Comparison of ENCODE assay signal across 15 mouse cellular contexts in genomic region chr15:60832586-60832985, GRCm38 (mm10). TPM values are rescaled to one million over a fixed set of nuclear protein-coding genes. Genes with fewer than 3 reads are reported as not detected.
DNase-seq lines count a peak whose midpoint lies in the region; ATAC-seq and TF ChIP-seq lines count a peak whose summit lies in the region.
"Had no signal": no experiment of that assay in that cellular context is flagged by ENCODE, and none has a peak within 500 bp of the region (broad histone marks: within the 10 kb centered on the region; RNA-seq: fewer than 3 reads in every experiment).

No protein-coding gene starts in this region.

- H3K9ac ChIP-seq in midbrain, postnatal 0 days (replicated peaks; ENCODE audit: low read length, poor library complexity, severe bottlenecking) = no peak overlapping the region
- no peak overlapping the region for H3K9ac ChIP-seq in midbrain, embryonic 15.5 days
- no peak overlapping the region for H3K9ac ChIP-seq in forebrain, postnatal 0 days
- H3K9ac ChIP-seq: embryonic facial prominence, embryonic 13.5 days; limb, embryonic 15.5 days had no signal

- H3K27me3 ChIP-seq in midbrain, postnatal 0 days (ENCODE audit: insufficient read depth, low read length) = no peaks in the 10 kb centered on the region
- H3K27me3 ChIP-seq in midbrain, embryonic 15.5 days (replicated peaks) = no peaks in the 10 kb centered on the region
- H3K27me3 ChIP-seq in forebrain, postnatal 0 days (ENCODE audit: insufficient read depth, low read length) = no peaks in the 10 kb centered on the region
- H3K27me3 ChIP-seq: embryonic facial prominence, embryonic 13.5 days; limb, embryonic 15.5 days had no signal

- no peaks in the 10 kb centered on the region for H3K4me1 ChIP-seq in midbrain, postnatal 0 days (ENCODE audit: insufficient read depth, low read length)
- H3K4me1 ChIP-seq in midbrain, embryonic 15.5 days = no peaks in the 10 kb centered on the region
- no peaks in the 10 kb centered on the region for H3K4me1 ChIP-seq in forebrain, postnatal 0 days (ENCODE audit: insufficient read depth)
- H3K4me1 ChIP-seq: limb, embryonic 15.5 days had no signal

- TF ChIP-seq CTCF in midbrain, postnatal 0 days (IDR thresholded peaks at IDR 0.05) = peak; percentile 27
- no peak for TF ChIP-seq CTCF in forebrain, postnatal 0 days (IDR thresholded peaks at IDR 0.05; ENCODE audit: low read depth)

- no peak overlapping the region for H3K4me3 ChIP-seq in midbrain, postnatal 0 days (ENCODE audit: low read depth, low read length)
- no peak overlapping the region for H3K4me3 ChIP-seq in midbrain, embryonic 15.5 days
- no peak overlapping the region for H3K4me3 ChIP-seq in forebrain, postnatal 0 days (ENCODE audit: low read depth, low read length)
- H3K4me3 ChIP-seq: embryonic facial prominence, embryonic 13.5 days; forebrain, embryonic 10.5 days; limb, embryonic 15.5 days had no signal

- H3K9me3 ChIP-seq in midbrain, postnatal 0 days (ENCODE audit: low read length) = no peaks in the 10 kb centered on the region
- no peaks in the 10 kb centered on the region for H3K9me3 ChIP-seq in midbrain, embryonic 15.5 days
- no peaks in the 10 kb centered on the region for H3K9me3 ChIP-seq in forebrain, postnatal 0 days (ENCODE audit: low read length)
- H3K9me3 ChIP-seq: embryonic facial prominence, embryonic 13.5 days; forebrain, embryonic 10.5 days; G1E; limb, embryonic 15.5 days had no signal

- H3K36me3 ChIP-seq in midbrain, postnatal 0 days (ENCODE audit: insufficient read depth, low read length) = no peaks in the 10 kb centered on the region
- no peaks in the 10 kb centered on the region for H3K36me3 ChIP-seq in midbrain, embryonic 15.5 days (replicated peaks)
- H3K36me3 ChIP-seq in forebrain, postnatal 0 days (ENCODE audit: insufficient read depth) = no peaks in the 10 kb centered on the region
- H3K36me3 ChIP-seq: embryonic facial prominence, embryonic 13.5 days; forebrain, embryonic 10.5 days; G1E; limb, embryonic 15.5 days had no signal

- no peak overlapping the region for H3K27ac ChIP-seq in midbrain, postnatal 0 days (ENCODE audit: low read depth, low read length)
- H3K27ac ChIP-seq in midbrain, embryonic 15.5 days = no peak overlapping the region
- H3K27ac ChIP-seq in forebrain, postnatal 0 days (ENCODE audit: low read depth, low read length) = no peak overlapping the region
- H3K27ac ChIP-seq: embryonic facial prominence, embryonic 13.5 days; forebrain, embryonic 10.5 days; limb, embryonic 15.5 days had no signal

- H3K4me2 ChIP-seq in midbrain, postnatal 0 days (ENCODE audit: low read depth, low read length, poor library complexity, severe bottlenecking) = no peak overlapping the region
- H3K4me2 ChIP-seq in midbrain, embryonic 15.5 days = no peak overlapping the region
- no peak overlapping the region for H3K4me2 ChIP-seq in forebrain, postnatal 0 days (ENCODE audit: low read depth)
- H3K4me2 ChIP-seq: embryonic facial prominence, embryonic 13.5 days; heart, embryonic 11.5 days; limb, embryonic 15.5 days had no signal

- no peak for ATAC-seq in CD4-positive, CD25-positive, alpha-beta regulatory T cell, adult 4 months
- no peak for ATAC-seq in midbrain, postnatal 0 days (ENCODE audit: low FRiP score)
- no peak for ATAC-seq in midbrain, embryonic 15.5 days (replicated peaks)
- no peak for ATAC-seq in forebrain, postnatal 0 days

- peak; percentile 47 for DNase-seq in CD4-positive, CD25-positive, alpha-beta regulatory T cell, adult 2 months (ENCODE audit: low read depth, low spot score)
- peak; percentile 18 to 39 for DNase-seq in kidney, postnatal 36 days
- DNase-seq in kidney, postnatal 4 days = no peak
- no peak for DNase-seq in midbrain, postnatal 0 days (ENCODE audit: low spot score)
- peak; percentile 39 for DNase-seq in naive thymus-derived CD4-positive, alpha-beta T cell, adult 2 months (ENCODE audit: low read depth)
- DNase-seq in forebrain, postnatal 0 days = no peak
- DNase-seq: adrenal gland, postnatal 14 days; heart, postnatal 4 days had no signal

RNA-seq across cellular contexts. Expression of gene Fam84b, which starts 21.0 kb away (rescaled TPM):
- polyA plus RNA-seq in CD4-positive, CD25-positive, alpha-beta regulatory T cell, adult 4 months (2017; shearing (Covaris generic)) = 1 to 10 TPM; 1.7 to 2.2 TPM
- 15.4 and 16.6 TPM in 2 replicates for total RNA-seq in midbrain, postnatal 0 days (2014; rRNA removed)
- 4.1 and 5.2 TPM in 2 replicates for polyA plus RNA-seq in midbrain, postnatal 0 days (2015; fragmentation: Nextera tagmentation; extraction: Ambion mirVana)
- 7.5 and 9.5 TPM in 2 replicates for polyA plus RNA-seq in midbrain, embryonic 15.5 days (2015; fragmentation: Nextera tagmentation; extraction: Ambion mirVana)
- total RNA-seq in forebrain, postnatal 0 days (2014; rRNA removed) = 15.8 and 20.2 TPM in 2 replicates
- polyA plus RNA-seq in forebrain, postnatal 0 days (2015; fragmentation: Nextera tagmentation; extraction: Ambion mirVana) = 6.4 TPM in 2 replicates
- polyA plus RNA-seq: G1E had no signal

Comparison
In these comparisons a context has a peak if more than half of its experiments do, and no peak if none do; other contexts are left out.
1. DNase-seq: peak in CD4-positive, CD25-positive, alpha-beta regulatory T cell, adult 2 months (single experiment), kidney, postnatal 36 days (2 of 2) and naive thymus-derived CD4-positive, alpha-beta T cell, adult 2 months (single experiment); none in kidney, postnatal 4 days (0 of 2), midbrain, postnatal 0 days (single experiment) and forebrain, postnatal 0 days (single experiment).